Mouse (Mus musculus): Measurements from ENCODE around the gene Mlip.
"Not testable (repeated sequence)": the region's sequence is repeated elsewhere in the genome, so short reads cannot be mapped to it uniquely, and the experiment has no call there.

Gene Mlip

DNA sequence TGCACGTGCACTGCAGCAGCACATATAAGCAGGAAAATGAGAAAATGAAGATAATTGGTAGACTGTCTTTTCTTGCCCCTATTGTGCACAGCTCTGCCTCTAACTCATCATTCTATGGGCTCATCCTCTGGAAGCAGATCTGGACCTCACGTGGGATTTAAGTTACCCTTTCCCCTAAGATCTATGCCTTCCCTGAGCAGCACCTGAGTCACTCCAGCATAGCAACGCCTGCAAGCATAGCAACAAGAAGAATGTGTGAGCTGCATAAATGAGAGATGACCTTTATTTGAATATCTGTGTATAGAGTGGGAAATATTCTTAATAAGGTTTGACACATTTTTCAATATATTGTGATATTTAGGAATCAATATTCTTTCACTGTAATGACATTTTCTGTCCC is 176.9 kb downstream of the Mlip start:
- no peak for DNase-seq

DNA sequence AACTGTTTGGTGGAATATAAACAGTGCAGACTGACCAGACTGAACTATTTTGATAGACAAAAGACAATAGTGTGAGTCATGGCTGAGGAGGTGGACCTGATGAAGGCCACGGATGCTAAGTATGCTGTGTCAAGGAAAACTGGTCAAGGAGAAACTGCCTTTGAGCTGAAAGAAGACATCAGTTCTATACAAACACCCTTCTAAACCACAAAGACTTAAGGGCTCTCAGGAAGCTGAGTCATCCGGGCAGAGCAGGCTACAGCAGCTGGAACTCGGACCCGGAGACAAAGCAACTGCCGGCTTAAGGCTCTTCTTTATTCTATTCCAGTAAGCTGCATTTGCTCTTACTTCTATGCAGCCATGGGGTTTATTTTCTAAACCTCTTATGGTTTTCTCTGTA is 180.7 kb downstream of the Mlip start:
- DNase-seq = no peak

DNA sequence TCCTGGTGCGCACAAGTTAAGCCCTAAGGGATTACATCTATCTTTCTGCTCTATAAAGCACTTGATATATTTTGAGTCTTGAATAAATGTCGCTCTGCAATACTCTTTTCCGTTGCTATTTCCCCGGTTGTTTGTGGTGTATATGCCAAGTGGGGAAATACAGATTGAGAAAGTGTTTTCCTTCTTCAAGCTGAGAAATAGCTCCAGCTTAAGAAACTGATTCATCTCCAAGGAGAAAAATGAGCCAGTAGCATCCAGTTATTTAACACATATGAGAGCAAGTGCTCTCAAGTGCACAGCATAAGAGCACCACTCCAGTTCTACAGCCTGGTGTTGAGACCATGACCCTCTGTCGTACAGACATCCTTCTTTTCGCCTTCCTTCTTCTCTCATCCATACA is 186.9 kb downstream of the Mlip start:
- DNase-seq = no peak

DNA sequence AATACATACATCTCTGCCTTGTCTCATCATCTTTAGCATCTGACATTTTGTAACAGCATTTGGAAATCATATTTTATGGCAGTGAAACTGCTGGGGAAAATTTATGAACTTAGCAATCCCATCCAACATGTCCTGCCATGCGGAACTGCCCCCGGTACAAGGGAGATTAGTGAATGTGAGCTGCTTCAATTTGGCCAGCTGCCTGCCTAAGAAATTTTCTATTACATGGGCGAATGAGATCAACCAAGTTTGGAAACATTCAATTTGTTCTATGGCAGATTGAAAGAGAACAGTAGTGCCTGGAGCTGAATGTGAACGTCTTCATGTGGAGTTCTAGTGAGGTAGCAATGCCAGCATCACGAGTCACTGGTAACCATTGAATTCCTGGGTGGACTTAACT is 191.0 kb downstream of the Mlip start:
- no peak for DNase-seq

DNA sequence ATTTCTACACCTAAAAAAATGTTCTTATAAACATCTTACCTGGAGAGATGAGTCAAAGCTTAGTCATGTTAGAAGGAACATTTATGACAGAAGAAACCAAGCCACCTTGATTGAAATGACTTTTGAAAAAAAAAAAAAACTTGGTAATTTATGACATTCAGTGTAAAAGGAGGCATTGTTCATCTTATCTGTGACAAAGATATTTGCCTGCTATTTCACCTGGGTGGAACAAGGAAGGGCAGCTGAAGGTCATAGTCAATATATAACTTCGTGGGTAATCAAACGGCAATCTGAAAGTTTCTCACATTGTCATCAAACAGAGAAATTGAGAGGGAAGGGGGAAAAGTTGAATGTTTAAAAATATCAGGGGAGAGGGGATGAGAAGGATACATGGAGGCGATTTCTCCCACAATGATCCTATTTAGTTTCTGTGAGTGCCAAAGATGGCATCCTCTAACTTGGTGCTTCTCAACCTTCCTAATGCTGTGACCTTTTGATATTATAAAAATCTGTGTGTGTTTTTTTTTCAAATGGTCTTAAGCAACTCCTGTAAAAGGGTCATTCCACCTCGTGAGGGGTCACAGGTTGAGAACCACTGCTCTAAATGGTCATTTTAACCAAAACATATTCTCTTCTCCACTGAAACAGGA is 192.4 kb downstream of the Mlip start:
- DNase-seq = no peak

DNA sequence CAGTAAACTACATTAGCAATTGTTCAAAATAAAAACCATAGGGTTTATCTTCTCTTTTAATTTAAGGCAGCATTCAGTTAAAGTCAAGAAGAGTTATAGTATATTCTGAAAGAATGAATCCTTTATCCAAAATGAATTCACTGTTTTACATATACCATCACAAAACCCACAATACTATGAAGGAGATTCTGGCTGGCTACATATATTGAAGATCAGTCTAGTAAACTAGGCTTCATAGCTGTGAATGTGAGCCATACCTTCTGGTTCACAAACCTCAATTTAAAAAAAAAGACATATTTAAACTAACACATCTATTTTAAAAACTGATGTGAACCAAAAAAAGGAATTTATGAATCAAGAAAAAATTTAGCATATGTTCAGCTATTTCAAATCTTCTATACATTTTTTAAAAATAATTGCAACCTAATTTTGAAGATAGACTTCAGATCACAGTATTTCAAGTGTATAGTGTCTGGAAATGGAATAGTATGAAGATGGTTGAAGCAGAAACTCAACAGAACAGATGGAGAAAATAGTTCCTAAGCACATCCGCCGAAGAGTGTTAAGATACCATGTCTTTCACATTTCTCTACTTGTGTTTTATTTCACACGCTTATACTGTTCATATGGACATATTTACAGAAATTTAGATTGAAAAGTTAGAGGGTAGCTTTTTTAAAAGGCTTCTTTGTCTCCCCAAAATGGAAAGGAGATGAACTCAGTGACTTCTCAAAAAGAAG is 204.1 kb downstream of the Mlip start:
- DNase-seq = no peak

DNA sequence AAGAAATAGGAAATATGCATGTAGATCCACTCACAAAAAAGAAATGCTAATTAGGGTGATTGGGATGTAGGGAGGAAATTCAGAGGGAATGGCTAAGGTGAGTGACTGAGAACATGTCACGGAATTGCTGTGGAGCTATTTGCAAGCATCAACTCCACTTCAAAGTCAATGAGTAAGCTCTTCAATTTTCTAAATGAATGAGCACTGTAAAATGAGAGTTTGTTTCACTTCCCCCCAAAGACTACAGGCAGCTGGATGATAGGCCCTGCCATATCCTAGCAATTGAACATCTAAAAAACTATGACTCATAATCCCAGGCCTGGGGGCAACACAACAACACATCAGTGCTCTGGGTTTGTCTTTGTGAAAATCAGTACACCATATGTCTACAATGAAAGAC is 233.0 kb downstream of the Mlip start:
- DNase-seq = no peak

DNA sequence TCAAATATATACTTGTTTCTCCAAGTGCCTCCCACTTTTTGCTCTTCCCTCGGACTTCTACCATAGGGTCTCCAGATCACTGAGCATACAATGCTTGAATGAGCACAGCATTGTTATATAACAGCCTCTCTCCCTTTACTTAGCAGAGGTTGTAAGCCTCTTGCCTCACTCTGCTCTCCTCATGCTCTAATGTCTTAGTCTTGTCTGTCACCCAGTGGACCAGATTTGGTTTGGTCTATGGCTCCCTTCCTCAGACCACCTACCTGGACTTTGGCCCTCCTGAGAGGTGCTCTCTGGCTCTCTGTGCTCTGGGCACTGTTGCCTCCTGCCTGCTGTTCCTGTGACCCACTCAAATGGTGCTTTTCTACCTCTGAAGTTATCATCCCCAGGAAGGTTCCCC is 255.9 kb downstream of the Mlip start:
- DNase-seq = no peak

DNA sequence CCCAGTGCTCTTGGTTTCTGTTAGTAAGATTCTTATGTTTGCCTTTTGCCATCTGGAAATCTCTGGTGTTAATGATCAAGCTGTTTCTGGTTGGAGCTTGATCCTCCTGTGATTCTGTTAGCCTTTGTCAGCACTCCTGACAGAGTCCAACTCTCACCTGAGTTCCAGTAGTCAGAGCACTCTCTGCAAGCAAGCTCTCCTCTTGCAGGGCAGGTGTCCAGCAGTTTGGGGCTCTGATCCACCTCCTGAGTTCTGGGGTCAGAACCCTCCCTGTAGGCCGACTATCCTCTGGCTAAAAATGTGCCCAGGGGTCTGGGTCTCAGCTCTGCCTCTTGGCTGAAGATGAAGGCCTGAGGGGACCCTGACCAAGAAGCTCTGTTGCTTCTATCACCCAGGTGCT is 269.5 kb downstream of the Mlip start:
- DNase-seq = not testable (repeated sequence)

DNA sequence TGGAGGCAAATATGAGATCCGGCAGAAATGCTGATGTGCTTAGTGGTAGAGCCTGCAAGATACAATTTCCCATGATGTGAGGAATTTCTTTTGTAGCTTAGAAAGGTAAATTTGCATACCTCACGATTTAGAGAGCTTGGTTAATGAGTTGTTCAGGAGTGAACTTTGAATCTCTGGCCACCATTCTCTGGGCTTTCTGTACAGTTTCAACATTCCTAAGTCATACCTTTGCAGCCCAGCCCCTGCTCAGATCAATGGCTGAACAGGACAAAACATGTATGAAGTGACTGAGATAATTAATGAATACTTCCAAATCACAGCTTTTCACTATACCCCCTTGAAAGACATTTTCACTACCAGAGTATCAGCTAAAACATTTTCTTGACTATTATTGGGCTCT is 281.1 kb downstream of the Mlip start:
- DNase-seq = no peak

DNA sequence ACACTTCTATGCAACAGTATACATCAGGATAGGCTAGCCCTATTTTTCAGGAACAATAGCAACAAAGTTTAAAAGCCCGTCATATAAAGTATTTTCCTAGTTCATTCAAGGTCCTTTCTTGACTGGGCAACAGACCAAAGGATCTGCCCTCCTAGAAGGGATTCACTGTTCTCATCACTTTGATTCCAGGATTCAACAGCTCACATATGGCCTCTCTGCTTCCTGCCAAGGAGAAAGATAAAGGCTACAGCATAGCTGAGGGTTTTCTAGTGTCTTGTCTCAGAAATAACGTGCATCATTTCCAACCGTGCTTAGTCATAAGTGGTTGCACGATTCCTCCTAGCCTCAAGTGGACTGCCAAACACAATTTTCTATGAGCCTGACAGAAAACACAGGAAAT is 296.2 kb downstream of the Mlip start:
- peak in 1 of 2 experiments; percentile 7 for DNase-seq

DNA sequence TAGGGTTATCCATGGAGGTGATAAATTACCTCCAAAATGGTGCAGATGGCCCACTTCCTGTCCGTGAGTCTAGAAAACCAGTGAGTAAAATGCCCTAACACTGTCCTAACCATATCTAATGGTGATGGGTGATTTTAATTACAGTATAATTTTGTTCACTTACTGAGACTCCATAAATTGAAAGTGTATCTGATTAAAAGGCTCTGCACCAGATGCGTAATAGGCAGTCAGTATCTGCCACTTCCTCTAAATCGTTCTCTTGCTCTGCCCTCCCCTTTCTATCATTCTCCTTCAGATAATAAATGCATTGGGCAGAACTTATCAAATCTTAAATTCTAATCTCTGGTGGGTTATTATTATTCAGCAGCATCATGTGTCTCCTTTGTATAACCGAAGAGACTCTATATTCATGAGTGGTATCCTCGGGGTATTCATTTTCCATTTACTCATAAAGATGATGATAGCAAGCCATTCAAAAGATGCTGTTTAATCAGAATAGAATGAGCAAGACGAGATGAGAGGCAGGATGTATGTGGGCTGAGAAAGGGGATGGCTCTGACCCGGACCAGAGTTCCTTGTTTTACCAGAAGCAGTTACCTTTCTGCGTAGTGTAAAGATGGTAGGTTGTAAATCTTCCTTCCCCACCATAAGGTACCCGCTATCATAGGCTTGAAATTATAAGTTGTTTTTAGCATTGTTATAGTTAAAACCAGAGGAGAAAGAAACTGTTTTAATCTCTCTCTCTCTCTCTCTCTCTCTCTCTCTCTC is 298.2 kb downstream of the Mlip start:
- no peak for DNase-seq

Measured in cerebellum, postnatal 36 days (tissue).